Mouse (Mus musculus) lung, postnatal 0 days (tissue): ENCODE results near the gene Nup188. TPM values are rescaled to one million over a fixed set of nuclear protein-coding genes. Genes with fewer than 3 reads are reported as not detected.

Experiments
- ATAC-seq: fragments of 200-750 bp; cut with Nextera tagmentation; 2 replicates; pipeline ENCODE4 v1.8.0; 2017; ENCODE audit warnings: moderate library complexity
- DNase-seq: peaks from one replicate; pipeline ENCODE4 v3.0.0-alpha.2; 2016; ENCODE audit warnings: low spot score
- H3K27ac ChIP-seq: fragments of 300-500 bp; sonication (generic); 2 replicates; pipeline ENCODE4 v1.5.1; 2014; ENCODE audit warnings: antibody characterized with exemption, mild to moderate bottlenecking, low read length, mixed read lengths
- H3K27me3 ChIP-seq: fragments of 300-500 bp; sonication (generic); replicated peaks from 2 replicates; pipeline ENCODE4 v1.6.1; 2014; ENCODE audit warnings: low read length, mixed read lengths; ENCODE audit not compliant: insufficient read depth
- H3K36me3 ChIP-seq: fragments of 300-500 bp; sonication (generic); 2 replicates; pipeline ENCODE4 v1.6.1; 2014; ENCODE audit warnings: low read length, mixed read lengths; ENCODE audit not compliant: insufficient read depth
- H3K4me1 ChIP-seq: fragments of 300-500 bp; sonication (generic); 2 replicates; pipeline ENCODE4 v1.6.1; 2014; ENCODE audit warnings: antibody characterized with exemption, low read depth, low read length, mixed read lengths; ENCODE audit not compliant: insufficient read depth
- H3K4me2 ChIP-seq: fragments of 300-500 bp; sonication (generic); replicated peaks from 2 replicates; pipeline ENCODE4 v1.6.1; 2014; ENCODE audit warnings: low read depth, mild to moderate bottlenecking, low read length, moderate library complexity, mixed read lengths
- H3K4me3 ChIP-seq: fragments of 300-500 bp; sonication (generic); 2 replicates; pipeline ENCODE4 v1.5.1; 2014; ENCODE audit warnings: low read depth, low read length
- H3K9ac ChIP-seq: fragments of 300-500 bp; sonication (generic); replicated peaks from 2 replicates; pipeline ENCODE4 v1.6.1; 2014; ENCODE audit warnings: low read depth, mild to moderate bottlenecking
- H3K9me3 ChIP-seq: fragments of 300-500 bp; sonication (generic); 2 replicates; pipeline ENCODE4 v1.6.1; 2016; ENCODE audit warnings: low read length, mixed read lengths
- CTCF ChIP-seq: IDR thresholded peaks from 2 replicates; pipeline ENCODE4 v1.5.1; 2016; ENCODE audit warnings: antibody characterized with exemption, mild to moderate bottlenecking
- EP300 ChIP-seq: IDR thresholded peaks from 2 replicates; pipeline ENCODE4 v1.6.1; 2016; ENCODE audit warnings: antibody characterized with exemption, mild to moderate bottlenecking, control low read depth
- WGBS: fragments of 180-500 bp; shearing (Covaris S2); extraction: QIAGEN DNeasy Blood & Tissue Kit; methylation state at CpG from one replicate; pipeline ENCODE4 v1.1.7; 2014; 5-methylcytosine and 5-hydroxymethylcytosine counted together
- polyA plus RNA-seq: library from polyadenylated mRNA; unstranded; fragments of >200 nt; fragmentation: Nextera tagmentation; extraction: Ambion mirVana; gene quantifications from 2 replicates; pipeline ENCODE4 v1.2.1, GENCODE M21; 2015

The Nup188 gene
- polyA plus RNA-seq, 1 experiment from 2014 or later: 8.9 TPM

GRCm38 (mm10) chr2:30299525-30299924, 13.3 kb downstream of the Nup188 start:
- Histone ChIP-seq H3K27ac (no peak overlapping the region), H3K27me3 (no peaks in the 10 kb centered on the region), H3K9ac (no peak overlapping the region), H3K9me3 (no peaks in the 10 kb centered on the region), H3K4me2 (no peak overlapping the region), H3K36me3 (peaks cover 13% of the 10 kb centered on the region; the same call in 1 of the 2 replicates), H3K4me3 (no peak overlapping the region), H3K4me1 (no peaks in the 10 kb centered on the region)
- 70% methylated on average over 3 of the region's 3 CpGs for WGBS
- no peak for DNase-seq
- ATAC-seq: no peak
- TF ChIP-seq EP300 (no peak), CTCF (peak; percentile 49)

- Histone ChIP-seq H3K9ac (no peak overlapping the region), H3K4me1 (no peaks in the 10 kb centered on the region), H3K27me3 (no peaks in the 10 kb centered on the region), H3K36me3 (peaks cover 17% of the 10 kb centered on the region; the same call in 1 of the 2 replicates), H3K4me3 (no peak overlapping the region), H3K9me3 (no peaks in the 10 kb centered on the region), H3K27ac (no peak overlapping the region), H3K4me2 (no peak overlapping the region)
- DNase-seq (no peak), ATAC-seq (no peak)
- no peak for TF ChIP-seq CTCF
- TF ChIP-seq EP300: no peak
- 83% methylated on average over 5 of the region's 5 CpGs for WGBS
Measured at GRCm38 (mm10) chr2:30299966-30300365, 13.8 kb downstream of the Nup188 start.

- TF ChIP-seq EP300 (no peak), CTCF (no peak)
- Histone ChIP-seq H3K4me2 (no peak overlapping the region), H3K9me3 (no peaks in the 10 kb centered on the region), H3K27me3 (no peaks in the 10 kb centered on the region), H3K9ac (no peak overlapping the region), H3K36me3 (peaks cover 38% of the 10 kb centered on the region; the same call in 1 of the 2 replicates), H3K4me1 (no peaks in the 10 kb centered on the region), H3K27ac (no peak overlapping the region), H3K4me3 (no peak overlapping the region)
- 82% methylated on average over 7 of the region's 7 CpGs for WGBS
- ATAC-seq: no peak
- DNase-seq: no peak
Measured at GRCm38 (mm10) chr2:30306087-30306486, 19.9 kb downstream of the Nup188 start.

GRCm38 (mm10) chr2:30309351-30309750, 23.2 kb downstream of the Nup188 start:
- no peak overlapping the region for H3K4me3 ChIP-seq
- no peak overlapping the region for H3K27ac ChIP-seq
- H3K4me1 ChIP-seq: no peaks in the 10 kb centered on the region
- H3K36me3 ChIP-seq: peaks cover 42% of the 10 kb centered on the region; the same call in 1 of the 2 replicates
- H3K27me3 ChIP-seq: no peaks in the 10 kb centered on the region
- no peaks in the 10 kb centered on the region for H3K9me3 ChIP-seq
- H3K9ac ChIP-seq: no peak overlapping the region
- 79% methylated on average over 3 of the region's 3 CpGs for WGBS
- H3K4me2 ChIP-seq: no peak overlapping the region
- TF ChIP-seq EP300 (no peak), CTCF (no peak)
- ATAC-seq: no peak
- no peak for DNase-seq

GRCm38 (mm10) chr2:30311481-30311880, 25.3 kb downstream of the Nup188 start:
- DNase-seq (peak; percentile 85), ATAC-seq (peak; percentile 64)
- H3K9me3 ChIP-seq: no peaks in the 10 kb centered on the region
- WGBS: 79% methylated on average over 2 of the region's 2 CpGs
- no peak overlapping the region for H3K4me3 ChIP-seq
- no peak for TF ChIP-seq EP300
- TF ChIP-seq CTCF: no peak
- H3K27me3 ChIP-seq: no peaks in the 10 kb centered on the region
- no peak overlapping the region for H3K9ac ChIP-seq
- H3K4me1 ChIP-seq: no peaks in the 10 kb centered on the region
- peaks cover 41% of the 10 kb centered on the region for H3K36me3 ChIP-seq
- H3K27ac ChIP-seq: no peak overlapping the region
- no peak overlapping the region for H3K4me2 ChIP-seq

GRCm38 (mm10) chr2:30316136-30316535, 29.9 kb downstream of the Nup188 start:
- 88% methylated on average over 4 of the region's 4 CpGs for WGBS
- H3K4me3 ChIP-seq: no peak overlapping the region
- ATAC-seq: no peak
- no peak overlapping the region for H3K4me2 ChIP-seq
- H3K9me3 ChIP-seq: no peaks in the 10 kb centered on the region
- peaks cover 33% of the 10 kb centered on the region for H3K36me3 ChIP-seq
- DNase-seq: no peak
- H3K4me1 ChIP-seq: no peaks in the 10 kb centered on the region
- TF ChIP-seq CTCF (peak; percentile 31), EP300 (no peak)
- H3K27me3 ChIP-seq: no peaks in the 10 kb centered on the region
- H3K9ac ChIP-seq: no peak overlapping the region
- H3K27ac ChIP-seq: no peak overlapping the region

- H3K4me1 ChIP-seq: no peaks in the 10 kb centered on the region
- H3K27me3 ChIP-seq: no peaks in the 10 kb centered on the region
- ATAC-seq (no peak), DNase-seq (no peak)
- H3K9me3 ChIP-seq: no peaks in the 10 kb centered on the region
- no peak overlapping the region for H3K4me3 ChIP-seq
- H3K36me3 ChIP-seq: peaks cover 33% of the 10 kb centered on the region
- no peak overlapping the region for H3K4me2 ChIP-seq
- no peak overlapping the region for H3K27ac ChIP-seq
- H3K9ac ChIP-seq: no peak overlapping the region
- TF ChIP-seq CTCF (no peak), EP300 (no peak)
- WGBS: 94% methylated on average over 5 of the region's 5 CpGs
Measured at GRCm38 (mm10) chr2:30316955-30317354, 30.8 kb downstream of the Nup188 start.
